Mouse (Mus musculus) neural tube, embryonic 13.5 days (tissue): ENCODE results near the gene Gm49711. TPM values are rescaled to one million over a fixed set of nuclear protein-coding genes. Genes with fewer than 3 reads are reported as not detected.
A peak's percentile ranks its signal among the peaks of the same experiment; 100 is the strongest.

ENCODE experiments used
- ATAC-seq: fragments of 200-750 bp; cut with Nextera tagmentation; 2 replicates; pipeline ENCODE4 v1.8.0; 2017; ENCODE audit warnings: low read depth, mild to moderate bottlenecking, moderate TSS enrichment, moderate library complexity
- H3K27ac ChIP-seq: fragments of 300-500 bp; sonication (generic); replicated peaks from 2 replicates; pipeline ENCODE4 v1.5.1; 2015; ENCODE audit warnings: moderate library complexity, mild to moderate bottlenecking, inconsistent platforms
- H3K27me3 ChIP-seq: fragments of 300-500 bp; sonication (generic); 2 replicates; pipeline ENCODE4 v1.6.1; 2015; ENCODE audit warnings: mild to moderate bottlenecking, inconsistent platforms
- H3K36me3 ChIP-seq: fragments of 300-500 bp; sonication (generic); 2 replicates; pipeline ENCODE4 v1.6.1; 2015; ENCODE audit warnings: mild to moderate bottlenecking, inconsistent platforms
- H3K4me1 ChIP-seq: fragments of 300-500 bp; sonication (generic); replicated peaks from 2 replicates; pipeline ENCODE4 v1.6.1; 2015; ENCODE audit warnings: inconsistent platforms
- H3K4me2 ChIP-seq: fragments of 300-500 bp; sonication (generic); 2 replicates; pipeline ENCODE4 v1.6.1; 2015; ENCODE audit warnings: inconsistent platforms, mild to moderate bottlenecking, moderate library complexity
- H3K4me3 ChIP-seq: fragments of 300-500 bp; sonication (generic); 2 replicates; pipeline ENCODE4 v1.5.1; 2015; ENCODE audit warnings: mild to moderate bottlenecking, inconsistent platforms
- H3K9ac ChIP-seq: fragments of 300-500 bp; sonication (generic); 2 replicates; pipeline ENCODE4 v1.6.1; 2015; ENCODE audit warnings: moderate library complexity, mild to moderate bottlenecking, inconsistent platforms
- H3K9me3 ChIP-seq: fragments of 300-500 bp; sonication (generic); 2 replicates; pipeline ENCODE4 v1.6.1; 2016; ENCODE audit warnings: inconsistent platforms
- WGBS: fragments of 180-500 bp; shearing (Covaris S2); methylation state at CpG from one replicate; pipeline ENCODE4 v1.1.7; 2015; 5-methylcytosine and 5-hydroxymethylcytosine counted together
- polyA plus RNA-seq: library from polyadenylated mRNA; unstranded; fragments of >200 nt; fragmentation: Nextera tagmentation; extraction: Ambion mirVana; gene quantifications from 2 replicates; pipeline ENCODE4 v1.2.1, GENCODE M21; 2015

Gm49711 gene
- polyA plus RNA-seq, 1 experiment from 2014 or later = 0.66 TPM

GRCm38 (mm10) chr16:92159114-92159513 is 101.0 kb downstream of the Gm49711 start:
- peak overlapping the region; percentile 85 for H3K4me2 ChIP-seq
- peak overlapping the region; percentile 81 for H3K27ac ChIP-seq
- H3K9me3 ChIP-seq = no peaks in the 10 kb centered on the region
- ATAC-seq = no peak
- 50% methylated on average over 6 of the region's 6 CpGs for WGBS
- peak overlapping the region; percentile 49 for H3K4me3 ChIP-seq
- H3K4me1 ChIP-seq = peaks cover 19% of the 10 kb centered on the region
- no peaks in the 10 kb centered on the region for H3K27me3 ChIP-seq
- H3K36me3 ChIP-seq = no peaks in the 10 kb centered on the region
- H3K9ac ChIP-seq = peak overlapping the region; percentile 75

GRCm38 (mm10) chr16:92162289-92162688 is 104.2 kb downstream of the Gm49711 start:
- no peak overlapping the region for H3K4me2 ChIP-seq
- peaks cover 19% of the 10 kb centered on the region for H3K4me1 ChIP-seq
- H3K27ac ChIP-seq = no peak overlapping the region
- no peak overlapping the region for H3K4me3 ChIP-seq
- 26% methylated on average over 4 of the region's 4 CpGs for WGBS
- ATAC-seq = no peak
- no peaks in the 10 kb centered on the region for H3K27me3 ChIP-seq
- no peak overlapping the region for H3K9ac ChIP-seq
- no peaks in the 10 kb centered on the region for H3K9me3 ChIP-seq
- H3K36me3 ChIP-seq = no peaks in the 10 kb centered on the region

- no peak overlapping the region for H3K4me2 ChIP-seq
- no peak overlapping the region for H3K9ac ChIP-seq
- WGBS = 41% methylated on average over 4 of the region's 4 CpGs
- H3K27ac ChIP-seq = no peak overlapping the region
- no peaks in the 10 kb centered on the region for H3K27me3 ChIP-seq
- H3K4me1 ChIP-seq = peaks cover 8% of the 10 kb centered on the region
- H3K36me3 ChIP-seq = no peaks in the 10 kb centered on the region
- H3K4me3 ChIP-seq = no peak overlapping the region
- ATAC-seq = no peak
- peaks cover 9% of the 10 kb centered on the region; the same call in 1 of the 2 replicates for H3K9me3 ChIP-seq
Observed at GRCm38 (mm10) chr16:92163545-92163944, 105.4 kb downstream of the Gm49711 start.

GRCm38 (mm10) chr16:92176052-92176451 is 117.9 kb downstream of the Gm49711 start:
- Histone ChIP-seq H3K4me1 (no peaks in the 10 kb centered on the region), H3K4me3 (no peak overlapping the region), H3K27me3 (no peaks in the 10 kb centered on the region), H3K27ac (no peak overlapping the region), H3K9me3 (no peaks in the 10 kb centered on the region), H3K36me3 (no peaks in the 10 kb centered on the region), H3K9ac (no peak overlapping the region), H3K4me2 (no peak overlapping the region)
- 78% methylated on average over 1 of the region's 1 CpGs for WGBS
- no peak for ATAC-seq

GRCm38 (mm10) chr16:92177718-92178117 is 119.6 kb downstream of the Gm49711 start:
- ATAC-seq = no peak
- Histone ChIP-seq H3K27ac (no peak overlapping the region), H3K9me3 (no peaks in the 10 kb centered on the region), H3K27me3 (no peaks in the 10 kb centered on the region), H3K4me1 (no peaks in the 10 kb centered on the region), H3K9ac (no peak overlapping the region), H3K36me3 (no peaks in the 10 kb centered on the region), H3K4me3 (no peak overlapping the region), H3K4me2 (no peak overlapping the region)
- 86% methylated on average over 1 of the region's 1 CpGs for WGBS

GRCm38 (mm10) chr16:92179306-92179705 is 121.2 kb downstream of the Gm49711 start:
- H3K4me2 ChIP-seq = no peak overlapping the region
- no peak overlapping the region for H3K27ac ChIP-seq
- no peak overlapping the region for H3K9ac ChIP-seq
- H3K9me3 ChIP-seq = no peaks in the 10 kb centered on the region
- H3K4me3 ChIP-seq = no peak overlapping the region
- H3K36me3 ChIP-seq = no peaks in the 10 kb centered on the region
- no peaks in the 10 kb centered on the region for H3K4me1 ChIP-seq
- no peak for ATAC-seq
- WGBS = 75% methylated on average over 8 of the region's 8 CpGs
- no peaks in the 10 kb centered on the region for H3K27me3 ChIP-seq

GRCm38 (mm10) chr16:92183477-92183876 is 125.4 kb downstream of the Gm49711 start:
- no peak for ATAC-seq
- Histone ChIP-seq H3K4me2 (no peak overlapping the region), H3K27ac (no peak overlapping the region), H3K9ac (no peak overlapping the region), H3K36me3 (no peaks in the 10 kb centered on the region), H3K9me3 (no peaks in the 10 kb centered on the region), H3K4me3 (no peak overlapping the region), H3K4me1 (no peaks in the 10 kb centered on the region), H3K27me3 (no peaks in the 10 kb centered on the region)
- 76% methylated on average over 4 of the region's 4 CpGs for WGBS

GRCm38 (mm10) chr16:92190603-92191002 is 132.5 kb downstream of the Gm49711 start:
- ATAC-seq = no peak
- H3K9ac ChIP-seq = no peak overlapping the region
- no peaks in the 10 kb centered on the region for H3K9me3 ChIP-seq
- no peaks in the 10 kb centered on the region for H3K4me1 ChIP-seq
- no peaks in the 10 kb centered on the region for H3K27me3 ChIP-seq
- H3K27ac ChIP-seq = no peak overlapping the region
- H3K36me3 ChIP-seq = no peaks in the 10 kb centered on the region
- no peak overlapping the region for H3K4me2 ChIP-seq
- no peak overlapping the region for H3K4me3 ChIP-seq

- ATAC-seq = no peak
- 62% methylated on average over 6 of the region's 6 CpGs for WGBS
- Histone ChIP-seq H3K9ac (no peak overlapping the region), H3K36me3 (no peaks in the 10 kb centered on the region), H3K4me2 (no peak overlapping the region), H3K27ac (no peak overlapping the region), H3K4me1 (no peaks in the 10 kb centered on the region), H3K27me3 (no peaks in the 10 kb centered on the region), H3K9me3 (no peaks in the 10 kb centered on the region), H3K4me3 (no peak overlapping the region)
Observed at GRCm38 (mm10) chr16:92195094-92195493, 137.0 kb downstream of the Gm49711 start.

GRCm38 (mm10) chr16:92196741-92197331 is 138.7 kb downstream of the Gm49711 start:
- no peaks in the 10 kb centered on the region for H3K36me3 ChIP-seq
- H3K9ac ChIP-seq = no peak overlapping the region
- ATAC-seq = no peak
- 0 out of 2 replicates have a peak, but pooled peaks cover 8% of the 10 kb centered on the region for H3K4me1 ChIP-seq
- no peaks in the 10 kb centered on the region for H3K9me3 ChIP-seq
- no peak overlapping the region for H3K4me3 ChIP-seq
- 82% methylated on average over 8 of the region's 8 CpGs for WGBS
- H3K27me3 ChIP-seq = no peaks in the 10 kb centered on the region
- no peak overlapping the region for H3K4me2 ChIP-seq
- H3K27ac ChIP-seq = no peak overlapping the region

- WGBS = 26% methylated on average over 7 of the region's 7 CpGs
- Histone ChIP-seq H3K27ac (no peak overlapping the region), H3K9me3 (no peaks in the 10 kb centered on the region), H3K4me3 (no peak overlapping the region), H3K4me1 (0 out of 2 replicates have a peak, but pooled peaks cover 8% of the 10 kb centered on the region), H3K9ac (no peak overlapping the region), H3K36me3 (no peaks in the 10 kb centered on the region), H3K27me3 (no peaks in the 10 kb centered on the region), H3K4me2 (no peak overlapping the region)
- peak; percentile 86 for ATAC-seq
Observed at GRCm38 (mm10) chr16:92200615-92201014, 142.5 kb downstream of the Gm49711 start.

GRCm38 (mm10) chr16:92203599-92203998 is 145.5 kb downstream of the Gm49711 start:
- no peak for ATAC-seq

GRCm38 (mm10) chr16:92209291-92209781 is 151.2 kb downstream of the Gm49711 start:
- H3K36me3 ChIP-seq = no peaks in the 10 kb centered on the region
- ATAC-seq = no peak
- no peak overlapping the region for H3K27ac ChIP-seq
- 89% methylated on average over 5 of the region's 5 CpGs for WGBS
- no peaks in the 10 kb centered on the region for H3K27me3 ChIP-seq
- H3K4me1 ChIP-seq = no peaks in the 10 kb centered on the region
- H3K4me3 ChIP-seq = no peak overlapping the region
- no peaks in the 10 kb centered on the region for H3K9me3 ChIP-seq
- H3K9ac ChIP-seq = no peak overlapping the region
- H3K4me2 ChIP-seq = no peak overlapping the region

More at GRCm38 (mm10) chr16:92203599-92203998, 145.5 kb downstream of the Gm49711 start:
- Histone ChIP-seq H3K4me1 (0 out of 2 replicates have a peak, but pooled peaks cover 8% of the 10 kb centered on the region), H3K36me3 (no peaks in the 10 kb centered on the region), H3K27ac (no peak overlapping the region), H3K9me3 (no peaks in the 10 kb centered on the region), H3K4me3 (no peak overlapping the region), H3K4me2 (no peak overlapping the region), H3K9ac (no peak overlapping the region), H3K27me3 (no peaks in the 10 kb centered on the region)
- 89% methylated on average over 8 of the region's 8 CpGs for WGBS
